Mouse (Mus musculus) kidney, postnatal 25 days (tissue): ENCODE results near the gene Nfe2l2.
A peak's percentile ranks its signal among the peaks of the same experiment; 100 is the strongest.
"Not testable (repeated sequence)": the region's sequence is repeated elsewhere in the genome, so short reads cannot be mapped to it uniquely, and the experiment has no call there.

Experiments
- DNase-seq, 2 experiments: peaks; one replicate each; pipeline ENCODE4 v3.0.0; 2021; ENCODE audit warnings: mixed read lengths in 2 of 2

The Nfe2l2 gene

GRCm38 (mm10) chr2:75642795-75643550 lies 61.5 kb downstream of the Nfe2l2 start:
- peak; percentile 62 to 68 for DNase-seq

- not testable (repeated sequence) for DNase-seq
Observed at GRCm38 (mm10) chr2:75642312-75642711, 62.1 kb downstream of the Nfe2l2 start.

- DNase-seq: not testable (repeated sequence)
Observed at GRCm38 (mm10) chr2:75639535-75639934, 64.9 kb downstream of the Nfe2l2 start.

- DNase-seq: not testable (repeated sequence)
Observed at GRCm38 (mm10) chr2:75637822-75638221, 66.6 kb downstream of the Nfe2l2 start.

GRCm38 (mm10) chr2:75637361-75637760 lies 67.1 kb downstream of the Nfe2l2 start:
- DNase-seq: no peak

DNA sequence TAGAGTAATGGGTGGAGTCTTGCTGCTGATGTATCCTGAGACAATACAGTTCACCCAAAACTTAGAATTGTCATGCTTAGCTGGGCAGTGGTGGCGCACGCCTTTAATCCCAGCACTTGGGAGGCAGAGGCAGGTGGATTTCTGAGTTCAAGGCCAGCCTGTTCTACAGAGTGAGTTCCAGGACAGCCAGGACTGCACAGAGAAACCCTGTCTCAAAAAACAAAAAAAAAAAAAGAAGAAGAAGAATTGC lies 67.5 kb downstream of the Nfe2l2 start:
- DNase-seq: not testable (repeated sequence)

GRCm38 (mm10) chr2:75636261-75637054 lies 68.0 kb downstream of the Nfe2l2 start:
- peak; percentile 82 to 88 for DNase-seq

GRCm38 (mm10) chr2:75634431-75634830 lies 70.0 kb downstream of the Nfe2l2 start:
- DNase-seq: not testable (repeated sequence)

- peak; percentile 43 to 79 for DNase-seq
Observed at GRCm38 (mm10) chr2:75633784-75634183, 70.7 kb downstream of the Nfe2l2 start.

GRCm38 (mm10) chr2:75633381-75633780 lies 71.1 kb downstream of the Nfe2l2 start:
- peak; percentile 46 to 78 for DNase-seq

GRCm38 (mm10) chr2:75632721-75633181 lies 71.7 kb downstream of the Nfe2l2 start:
- DNase-seq: peak in 1 of 2 experiments; percentile 48

DNA sequence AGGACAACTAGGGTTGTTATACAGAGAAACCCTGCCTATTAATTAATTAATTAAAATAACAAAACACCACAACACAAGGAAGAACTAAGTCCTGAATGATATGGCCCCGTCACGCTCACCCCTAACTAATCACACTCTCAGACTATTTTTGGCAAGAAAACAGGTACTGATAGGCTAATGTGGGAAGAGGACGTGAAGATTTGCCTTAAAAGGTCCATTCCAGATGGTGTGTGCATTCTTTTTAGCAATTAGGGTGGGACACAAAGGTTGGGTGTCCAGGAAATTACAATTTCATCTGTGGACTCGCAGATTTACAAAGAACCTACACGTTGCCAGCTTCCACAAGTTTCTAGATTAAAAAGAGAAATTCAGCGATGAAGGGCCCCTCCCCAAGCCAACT lies 72.4 kb downstream of the Nfe2l2 start:
- no peak for DNase-seq

DNA sequence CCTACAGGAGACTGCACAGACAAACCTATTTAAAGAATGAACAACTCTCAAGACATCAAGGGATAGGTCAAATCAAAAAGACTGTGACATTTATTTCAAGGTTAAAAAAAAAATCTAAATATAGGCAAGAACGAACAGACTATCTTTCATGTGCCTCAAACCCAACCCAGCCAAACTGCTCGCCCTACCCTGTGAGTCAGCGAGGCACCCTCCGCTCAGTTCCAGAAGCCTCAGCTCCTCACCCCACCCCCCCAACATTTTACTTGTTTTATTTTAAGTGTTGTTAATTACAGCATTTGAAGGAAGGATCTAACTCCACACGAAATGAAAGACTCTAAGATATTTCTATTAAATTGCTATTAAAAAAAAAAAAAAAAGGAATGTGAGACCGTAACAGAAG lies 73.0 kb downstream of the Nfe2l2 start:
- DNase-seq: no peak

GRCm38 (mm10) chr2:75628487-75628886 lies 76.0 kb downstream of the Nfe2l2 start:
- DNase-seq: no peak

- DNase-seq: no peak
Observed at GRCm38 (mm10) chr2:75626597-75627440, 77.6 kb downstream of the Nfe2l2 start.
